Mouse (Mus musculus): ENCODE results near the gene Filip1.
A peak's percentile ranks its signal among the peaks of the same experiment; 100 is the strongest.

The Filip1 gene

GRCm38 (mm10) chr9:79914276-79914675 lies 98.4 kb downstream of the Filip1 start:
- no peak for DNase-seq (ENCODE audit: extremely low spot score, low spot score)

GRCm38 (mm10) chr9:79912971-79913370 lies 99.7 kb downstream of the Filip1 start:
- DNase-seq (ENCODE audit: extremely low spot score, low spot score): no peak

GRCm38 (mm10) chr9:79910166-79910565 lies 102.5 kb downstream of the Filip1 start:
- no peak for DNase-seq (ENCODE audit: extremely low spot score, low spot score)

GRCm38 (mm10) chr9:79898815-79899214 lies 113.8 kb downstream of the Filip1 start:
- no peak for DNase-seq (ENCODE audit: extremely low spot score, low spot score)

- no peak for DNase-seq (ENCODE audit: extremely low spot score, low spot score)
These were observed 118.0 kb downstream of the Filip1 start for GRCm38 (mm10) chr9:79894665-79895064.

GRCm38 (mm10) chr9:79893841-79894612 lies 118.6 kb downstream of the Filip1 start:
- DNase-seq (ENCODE audit: extremely low spot score, low spot score): no peak

GRCm38 (mm10) chr9:79892183-79892582 lies 120.5 kb downstream of the Filip1 start:
- DNase-seq (ENCODE audit: extremely low spot score, low spot score): no peak

- DNase-seq (ENCODE audit: extremely low spot score, low spot score): no peak
These were observed 122.2 kb downstream of the Filip1 start for GRCm38 (mm10) chr9:79890488-79890887.

- DNase-seq (ENCODE audit: extremely low spot score, low spot score): no peak
These were observed 123.5 kb downstream of the Filip1 start for GRCm38 (mm10) chr9:79889132-79889531.

GRCm38 (mm10) chr9:79885244-79886210 lies 127.1 kb downstream of the Filip1 start:
- DNase-seq (ENCODE audit: extremely low spot score, low spot score): no peak

GRCm38 (mm10) chr9:79883139-79883538 lies 129.5 kb downstream of the Filip1 start:
- DNase-seq (ENCODE audit: extremely low spot score, low spot score): no peak

- DNase-seq (ENCODE audit: extremely low spot score, low spot score): no peak
These were observed 132.6 kb downstream of the Filip1 start for GRCm38 (mm10) chr9:79880031-79880430.

- peak; percentile 41 for DNase-seq (ENCODE audit: extremely low spot score, low spot score)
These were observed 137.0 kb downstream of the Filip1 start for GRCm38 (mm10) chr9:79875522-79876131.

GRCm38 (mm10) chr9:79872598-79872997 lies 140.1 kb downstream of the Filip1 start:
- peak; percentile 41 for DNase-seq (ENCODE audit: extremely low spot score, low spot score)

GRCm38 (mm10) chr9:79869512-79869911 lies 143.1 kb downstream of the Filip1 start:
- DNase-seq (ENCODE audit: extremely low spot score, low spot score): no peak

GRCm38 (mm10) chr9:79865998-79866397 lies 146.7 kb downstream of the Filip1 start:
- no peak for DNase-seq (ENCODE audit: extremely low spot score, low spot score)

GRCm38 (mm10) chr9:79862544-79862943 lies 150.1 kb downstream of the Filip1 start:
- no peak for DNase-seq (ENCODE audit: extremely low spot score, low spot score)

- no peak for DNase-seq (ENCODE audit: extremely low spot score, low spot score)
These were observed 165.6 kb downstream of the Filip1 start for GRCm38 (mm10) chr9:79847099-79847498.

GRCm38 (mm10) chr9:79842615-79843014 lies 170.0 kb downstream of the Filip1 start:
- no peak for DNase-seq (ENCODE audit: extremely low spot score, low spot score)

GRCm38 (mm10) chr9:79842028-79842427 lies 170.6 kb downstream of the Filip1 start:
- no peak for DNase-seq (ENCODE audit: extremely low spot score, low spot score)

- no peak for DNase-seq (ENCODE audit: extremely low spot score, low spot score)
These were observed 181.4 kb downstream of the Filip1 start for GRCm38 (mm10) chr9:79831294-79831693.

- no peak for DNase-seq (ENCODE audit: extremely low spot score, low spot score)
These were observed 181.8 kb downstream of the Filip1 start for GRCm38 (mm10) chr9:79830874-79831273.
